Mouse (Mus musculus): Measurements from ENCODE around the gene Eef2k. TPM values are rescaled to one million over a fixed set of nuclear protein-coding genes. Genes with fewer than 3 reads are reported as not detected.

Gene Eef2k
- polyA plus RNA-seq (2015; fragmentation: Nextera tagmentation; extraction: Ambion mirVana), result 23.8 and 27.6 TPM in 2 replicates

DNA sequence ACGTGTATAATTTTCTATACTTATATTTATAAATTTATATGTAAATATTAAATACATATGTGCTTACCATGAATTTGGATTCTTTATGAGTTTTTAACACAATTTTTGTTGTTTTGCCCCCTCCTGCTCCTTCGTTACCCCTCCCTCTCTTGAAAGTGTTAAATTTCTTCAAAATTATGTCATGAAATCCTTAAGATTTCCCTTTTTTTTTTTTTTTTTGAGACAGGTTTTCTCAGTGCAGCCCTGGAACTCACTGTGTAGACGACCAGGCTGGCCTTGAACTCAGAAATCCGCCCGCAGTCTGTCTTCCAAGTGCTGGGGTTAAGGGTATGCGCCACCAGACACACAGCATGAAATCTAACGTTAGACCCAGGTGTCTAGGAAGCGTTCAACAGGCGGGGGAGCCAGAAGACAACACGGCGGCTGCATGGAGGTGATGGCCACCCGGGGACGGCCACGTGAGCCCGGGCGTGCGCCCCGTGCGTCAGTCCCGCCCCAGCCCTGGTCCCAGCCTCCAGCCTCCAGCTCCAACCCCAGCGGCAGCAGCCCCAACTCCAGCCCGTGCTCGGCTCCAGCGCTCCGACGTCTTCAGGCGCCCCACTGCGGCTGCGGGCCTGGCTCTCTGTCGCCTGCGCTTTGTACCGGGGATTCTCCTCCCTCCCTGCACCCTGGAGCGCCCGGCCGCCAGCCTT is at the start of gene Eef2k:
TSS of gene Eef2k (plus strand) at position 487 of the 692 bp plus-strand sequence.
- peak; percentile 95 for ATAC-seq (replicated peaks; ENCODE audit: low FRiP score)
- H3K27me3 ChIP-seq, result 0 out of 2 replicates have a peak, but pooled peaks cover 2% of the 10 kb centered on the region
- H3K4me3 ChIP-seq (replicated peaks), result peak within 1 kb of the TSS; percentile 60
- H3K27ac ChIP-seq, result peak within 1 kb of the TSS; percentile 94
- H3K9me3 ChIP-seq (replicated peaks), result no peaks in the 10 kb centered on the region
- no peaks in the 10 kb centered on the region; the same call in 1 of the 2 replicates for H3K36me3 ChIP-seq
- H3K4me2 ChIP-seq, result peak within 1 kb of the TSS; percentile 82
- 4% methylated on average over 35 of the region's 35 CpGs for whole genome bisulfite sequencing
- H3K4me1 ChIP-seq, result peaks cover 27% of the 10 kb centered on the region
- H3K9ac ChIP-seq, result peak within 1 kb of the TSS; percentile 70

DNA sequence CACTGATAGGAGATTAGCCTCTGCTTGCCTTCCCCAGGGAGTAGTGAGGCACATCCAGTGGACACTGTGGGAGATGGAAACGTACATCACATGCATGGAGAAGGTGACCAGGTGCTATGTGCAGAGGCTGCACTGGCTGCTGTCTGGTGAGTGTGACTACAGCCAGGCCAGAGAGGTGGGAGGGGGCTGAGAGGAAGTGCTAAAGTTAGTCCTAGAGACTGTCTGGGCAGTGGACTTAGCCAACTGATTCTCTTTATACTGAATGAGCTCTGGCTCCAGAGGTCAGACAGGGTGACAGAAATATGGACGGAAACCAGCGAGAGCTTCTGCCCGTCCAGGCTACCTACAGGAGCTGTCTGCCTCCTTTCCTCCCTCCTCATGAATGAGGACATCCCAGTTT is 47.1 kb upstream of the Eef2k start:
- Histone ChIP-seq H3K9ac (no peak overlapping the region), H3K27ac (no peak overlapping the region), H3K27me3 (no peaks in the 10 kb centered on the region), H3K9me3 (replicated peaks) (no peaks in the 10 kb centered on the region), H3K4me2 (no peak overlapping the region), H3K4me3 (replicated peaks) (no peak overlapping the region), H3K36me3 (no peaks in the 10 kb centered on the region), H3K4me1 (no peaks in the 10 kb centered on the region)
- ATAC-seq (replicated peaks; ENCODE audit: low FRiP score), result no peak
- 50% methylated on average over 4 of the region's 4 CpGs for WGBS

DNA sequence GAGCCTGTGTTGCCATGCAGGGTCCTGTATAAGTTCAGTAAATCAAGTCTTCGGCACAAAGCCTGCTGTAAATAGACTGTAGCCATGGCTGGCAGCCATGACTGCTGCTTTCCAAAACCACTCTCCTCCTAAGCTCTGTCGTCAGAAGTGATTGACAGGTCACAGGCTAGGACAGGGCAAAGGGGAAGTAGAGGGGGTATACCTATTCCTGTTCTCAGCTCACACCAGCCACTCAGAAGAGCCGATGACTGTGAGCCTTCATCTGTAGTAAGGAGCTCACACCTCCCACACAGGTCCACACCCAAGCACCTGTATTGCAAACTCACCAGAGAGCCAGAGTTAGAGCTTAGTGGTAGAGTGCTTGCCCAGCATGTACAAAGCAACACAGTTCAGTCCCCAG is 46.3 kb upstream of the Eef2k start:
- ATAC-seq (replicated peaks; ENCODE audit: low FRiP score), result no peak
- Histone ChIP-seq H3K9me3 (replicated peaks) (no peaks in the 10 kb centered on the region), H3K4me3 (replicated peaks) (no peak overlapping the region), H3K27ac (no peak overlapping the region), H3K9ac (no peak overlapping the region), H3K4me2 (no peak overlapping the region), H3K27me3 (no peaks in the 10 kb centered on the region), H3K36me3 (no peaks in the 10 kb centered on the region), H3K4me1 (no peaks in the 10 kb centered on the region)
- WGBS, result 72% methylated on average over 3 of the region's 3 CpGs

GRCm38 (mm10) chr7:120803268-120803667 is 39.4 kb upstream of the Eef2k start:
- Histone ChIP-seq H3K4me1 (no peaks in the 10 kb centered on the region), H3K27me3 (peaks cover 3% of the 10 kb centered on the region; the same call in 1 of the 2 replicates), H3K36me3 (no peaks in the 10 kb centered on the region), H3K4me3 (replicated peaks) (no peak overlapping the region), H3K9ac (no peak overlapping the region), H3K9me3 (replicated peaks) (no peaks in the 10 kb centered on the region), H3K4me2 (no peak overlapping the region), H3K27ac (no peak overlapping the region)
- ATAC-seq (replicated peaks; ENCODE audit: low FRiP score), result no peak
- 92% methylated on average over 2 of the region's 2 CpGs for WGBS

DNA sequence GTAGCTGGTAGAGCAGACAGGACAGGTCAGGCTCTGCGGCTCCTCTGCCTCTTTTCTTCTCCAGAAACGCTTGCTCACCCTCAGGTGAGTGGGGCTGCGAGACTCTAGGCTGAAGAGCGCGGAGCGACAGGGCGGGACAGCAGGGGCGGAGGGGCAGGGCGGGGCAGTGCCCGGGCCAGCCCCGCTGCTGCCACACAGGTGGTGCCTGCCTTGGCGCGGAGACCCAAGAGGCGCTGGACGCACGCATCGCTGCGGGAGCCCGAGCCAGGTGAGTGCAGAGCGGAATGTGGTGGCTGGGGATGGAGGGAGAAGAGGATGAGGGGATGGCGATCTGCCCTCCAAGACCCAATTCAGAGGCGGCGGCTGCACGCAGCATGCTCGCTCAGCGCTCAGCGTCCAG is 32.9 kb upstream of the Eef2k start:
- H3K27me3 ChIP-seq, result peaks cover 13% of the 10 kb centered on the region
- H3K4me1 ChIP-seq, result peaks cover 6% of the 10 kb centered on the region
- peak overlapping the region; percentile 71 for H3K4me2 ChIP-seq
- WGBS, result 4% methylated on average over 27 of the region's 27 CpGs
- no peak overlapping the region for H3K9ac ChIP-seq
- ATAC-seq (replicated peaks; ENCODE audit: low FRiP score), result no peak; the same call in 1 of the 2 replicates
- peak overlapping the region; percentile 32 for H3K4me3 ChIP-seq (replicated peaks)
- H3K27ac ChIP-seq, result no peak overlapping the region
- H3K9me3 ChIP-seq (replicated peaks), result no peaks in the 10 kb centered on the region
- no peaks in the 10 kb centered on the region for H3K36me3 ChIP-seq

DNA sequence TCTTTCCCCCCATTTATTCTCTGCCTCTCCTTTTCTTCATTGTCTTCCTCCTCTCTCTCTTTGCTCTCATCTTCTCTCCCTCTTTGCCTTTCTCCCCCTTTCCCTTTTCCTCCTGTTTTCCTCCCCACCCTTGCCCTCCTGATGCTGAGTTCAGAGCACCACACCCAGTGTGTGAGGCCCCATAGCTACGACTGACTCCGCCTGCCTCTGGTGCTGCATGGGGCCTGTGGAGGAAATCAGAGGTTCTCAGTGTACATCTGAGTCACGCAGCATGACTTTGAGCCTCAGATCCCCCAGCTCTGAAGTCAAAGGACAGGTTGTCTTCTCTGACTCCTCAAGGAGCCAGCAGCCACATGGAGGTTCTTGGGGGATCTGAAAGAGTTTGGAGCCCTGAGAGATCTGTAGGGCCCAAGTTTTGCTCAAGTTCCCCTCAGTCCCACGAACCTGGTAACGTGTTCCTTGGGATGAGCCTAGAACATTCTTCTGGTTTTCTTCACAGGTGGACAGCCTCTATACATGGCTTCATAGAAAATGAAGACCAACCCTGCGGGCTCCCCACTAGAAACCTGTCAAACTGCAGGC is 30.7 kb upstream of the Eef2k start, which contains the start of gene Gm5737:
TSS of gene Gm5737 (plus strand) at position 532 of the 582 bp plus-strand sequence.
- peaks cover 13% of the 10 kb centered on the region for H3K27me3 ChIP-seq
- no peak within 1 kb of the TSS for H3K4me3 ChIP-seq (replicated peaks)
- H3K36me3 ChIP-seq, result no peaks in the 10 kb centered on the region
- ATAC-seq (replicated peaks; ENCODE audit: low FRiP score), result no peak
- H3K4me1 ChIP-seq, result peaks cover 6% of the 10 kb centered on the region
- no peaks in the 10 kb centered on the region for H3K9me3 ChIP-seq (replicated peaks)
- WGBS, result 80% methylated on average over 6 of the region's 6 CpGs
- H3K27ac ChIP-seq, result no peak within 1 kb of the TSS
- no peak within 1 kb of the TSS for H3K9ac ChIP-seq
- no peak within 1 kb of the TSS for H3K4me2 ChIP-seq

- H3K4me1 ChIP-seq, result no peaks in the 10 kb centered on the region
- 91% methylated on average over 6 of the region's 6 CpGs for WGBS
- ATAC-seq (replicated peaks; ENCODE audit: low FRiP score), result no peak
These were observed 25.1 kb upstream of the Eef2k start for GRCm38 (mm10) chr7:120817552-120817951.

DNA sequence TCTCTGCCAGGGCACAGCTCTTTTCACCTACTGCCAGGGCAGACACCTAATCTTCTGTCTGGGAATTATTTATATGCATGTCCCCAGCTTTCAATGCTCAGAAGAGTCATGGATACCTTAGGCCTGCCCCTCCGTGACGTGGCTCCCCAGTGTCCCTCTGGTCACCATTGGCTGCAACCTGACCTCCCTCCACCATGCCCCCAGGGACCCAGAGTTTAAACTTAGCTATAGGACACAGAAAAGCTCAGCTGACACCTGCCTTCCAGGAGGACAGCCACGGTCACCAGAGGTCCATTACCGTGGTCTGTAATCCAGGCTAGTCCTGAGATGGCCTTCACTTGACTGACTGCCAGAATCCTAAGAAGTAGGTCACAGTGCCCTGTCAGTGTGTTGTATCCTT is 23.2 kb upstream of the Eef2k start:
- H3K4me3 ChIP-seq (replicated peaks), result no peak overlapping the region
- H3K27me3 ChIP-seq, result 0 out of 2 replicates have a peak, but pooled peaks cover 2% of the 10 kb centered on the region
- no peak overlapping the region for H3K4me2 ChIP-seq
- H3K4me1 ChIP-seq, result 0 out of 2 replicates have a peak, but pooled peaks cover 2% of the 10 kb centered on the region
- no peak overlapping the region for H3K9ac ChIP-seq
- 83% methylated on average over 4 of the region's 4 CpGs for WGBS
- ATAC-seq (replicated peaks; ENCODE audit: low FRiP score), result no peak
- no peak overlapping the region for H3K27ac ChIP-seq
- no peaks in the 10 kb centered on the region for H3K9me3 ChIP-seq (replicated peaks)
- H3K36me3 ChIP-seq, result no peaks in the 10 kb centered on the region

More at GRCm38 (mm10) chr7:120817552-120817951, 25.1 kb upstream of the Eef2k start:
- no peak overlapping the region for H3K27ac ChIP-seq
- no peaks in the 10 kb centered on the region for H3K9me3 ChIP-seq (replicated peaks)
- H3K4me2 ChIP-seq, result no peak overlapping the region
- no peaks in the 10 kb centered on the region for H3K36me3 ChIP-seq
- no peak overlapping the region for H3K4me3 ChIP-seq (replicated peaks)
- H3K9ac ChIP-seq, result no peak overlapping the region
- H3K27me3 ChIP-seq, result no peaks in the 10 kb centered on the region

DNA sequence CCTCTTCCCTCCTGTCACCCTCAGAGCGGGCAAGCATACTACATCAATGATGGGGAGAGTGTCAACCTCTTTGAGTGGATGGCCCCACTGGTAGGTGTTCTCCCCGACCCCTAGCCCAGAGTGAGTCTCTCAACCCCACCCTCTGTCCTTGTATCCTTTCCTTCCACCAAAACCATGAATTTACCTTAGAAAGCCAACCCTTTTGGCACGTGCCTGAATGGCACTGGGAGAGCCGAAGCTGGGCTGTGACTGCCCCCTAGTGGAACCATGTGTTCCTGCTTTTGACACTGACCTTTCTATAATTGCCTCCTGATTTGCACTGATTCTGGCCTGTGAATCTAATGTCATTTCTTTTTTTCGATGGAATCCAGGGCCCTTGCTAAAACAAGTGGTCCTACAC is 19.4 kb upstream of the Eef2k start:
- Histone ChIP-seq H3K4me3 (replicated peaks) (no peak overlapping the region), H3K27me3 (0 out of 2 replicates have a peak, but pooled peaks cover 2% of the 10 kb centered on the region), H3K4me1 (0 out of 2 replicates have a peak, but pooled peaks cover 2% of the 10 kb centered on the region), H3K9me3 (replicated peaks) (no peaks in the 10 kb centered on the region), H3K9ac (no peak overlapping the region), H3K36me3 (no peaks in the 10 kb centered on the region), H3K27ac (no peak overlapping the region), H3K4me2 (no peak overlapping the region)
- 24% methylated on average over 5 of the region's 5 CpGs for WGBS
- ATAC-seq (replicated peaks; ENCODE audit: low FRiP score), result 0 out of 2 replicates have a peak, but pooled peaks have one; percentile 31

DNA sequence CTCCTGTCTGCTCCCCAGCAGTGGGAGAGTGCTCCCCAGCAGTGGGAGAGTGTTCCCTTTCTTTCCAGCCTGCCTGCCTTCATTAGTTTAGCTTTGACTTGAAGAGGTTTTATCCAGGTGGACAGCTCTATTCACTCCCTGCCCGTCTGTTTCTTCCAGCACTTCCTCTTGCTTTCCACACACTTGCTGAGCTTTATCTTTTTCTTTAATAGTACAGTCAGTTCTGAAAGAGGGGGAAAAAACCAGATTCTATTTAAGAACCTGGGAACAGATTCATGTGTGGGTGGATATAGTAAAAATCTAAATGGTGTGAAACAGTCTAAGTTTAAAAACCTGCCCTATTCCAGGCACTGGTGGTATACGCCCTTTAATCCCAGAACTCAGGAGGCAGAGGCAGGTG is 17.5 kb upstream of the Eef2k start:
- H3K27ac ChIP-seq, result no peak overlapping the region

DNA sequence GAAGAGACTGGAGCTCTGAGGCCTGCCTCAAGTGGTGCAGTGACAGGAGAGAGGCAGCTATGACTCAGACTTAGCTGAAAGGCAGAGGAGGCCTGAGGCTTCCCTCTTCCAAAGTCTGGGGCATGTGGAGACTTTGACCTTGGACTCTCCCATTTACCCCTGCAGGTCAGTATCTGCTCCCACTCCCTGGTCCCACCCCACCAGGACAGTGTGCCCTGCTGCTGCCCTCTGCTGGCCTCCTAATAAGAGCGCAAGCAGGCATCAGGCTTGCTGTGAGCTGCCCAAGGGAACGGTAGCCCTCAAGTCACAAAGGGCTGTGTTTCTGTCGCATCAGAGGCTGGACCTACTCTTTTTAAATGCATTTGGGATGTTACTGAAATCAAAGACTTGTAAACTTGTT is 16.2 kb upstream of the Eef2k start:
- Histone ChIP-seq H3K36me3 (no peaks in the 10 kb centered on the region), H3K4me3 (replicated peaks) (no peak overlapping the region), H3K4me1 (peaks cover 19% of the 10 kb centered on the region), H3K27ac (no peak overlapping the region), H3K4me2 (no peak overlapping the region), H3K9ac (no peak overlapping the region), H3K9me3 (replicated peaks) (no peaks in the 10 kb centered on the region), H3K27me3 (peaks cover 2% of the 10 kb centered on the region; the same call in 1 of the 2 replicates)
- no peak for ATAC-seq (replicated peaks; ENCODE audit: low FRiP score)
- 17% methylated on average over 3 of the region's 3 CpGs for WGBS

More for the DNA sequence above, 17.5 kb upstream of the Eef2k start:
- peaks cover 2% of the 10 kb centered on the region; the same call in 1 of the 2 replicates for H3K27me3 ChIP-seq
- WGBS, result 75% methylated on average over 2 of the region's 2 CpGs
- H3K4me1 ChIP-seq, result peaks cover 6% of the 10 kb centered on the region
- H3K4me2 ChIP-seq, result no peak overlapping the region
- no peak overlapping the region for H3K9ac ChIP-seq
- H3K4me3 ChIP-seq (replicated peaks), result no peak overlapping the region
- no peaks in the 10 kb centered on the region for H3K36me3 ChIP-seq
- no peaks in the 10 kb centered on the region for H3K9me3 ChIP-seq (replicated peaks)
- no peak for ATAC-seq (replicated peaks; ENCODE audit: low FRiP score)

Measured in kidney, embryonic 15.5 days (tissue).